Mouse (Mus musculus) layer of hippocampus, adult 18-20 months (tissue): ENCODE data around the gene Mlh1. TPM values are rescaled to one million over a fixed set of nuclear protein-coding genes. Genes with fewer than 3 reads are reported as not detected.

Source experiments
- total RNA-seq, 2 experiments: library from RNA; stranded (reverse); gene quantifications; 2 replicates each; pipeline ENCODE4 v1.2.3; 2021

Mlh1 gene
- total RNA-seq, 2 experiments from 2014 or later, result 10.6 to 16.7 TPM

Other genes with a start within 250 kb of the Mlh1 start
- gene Ccrl2, start 214.3 kb downstream of the Mlh1 start, total RNA-seq, result 1 to 10 TPM in 1 of 2 experiments, under 1 TPM in 1; 0.58 to 1.4 TPM
- 10 to 100 TPM; 35.5 to 38.7 TPM for gene Lrrfip2, start 154.2 kb downstream of the Mlh1 start, total RNA-seq
- 10 to 100 TPM; 79.6 to 80.9 TPM for gene Epm2aip1, start 138 bp upstream of the Mlh1 start, total RNA-seq
- gene Trank1, start 39.9 kb upstream of the Mlh1 start, total RNA-seq, result 100 to 1,000 TPM; 220 TPM
- 10 to 100 TPM; 19.0 to 21.7 TPM for gene Dclk3, start 167.3 kb upstream of the Mlh1 start, total RNA-seq